Mouse (Mus musculus) embryonic facial prominence, embryonic 10.5 days (tissue): ENCODE measurements around the gene Tgm4. TPM values are rescaled to one million over a fixed set of nuclear protein-coding genes. Genes with fewer than 3 reads are reported as not detected.

Experiments used
- DNase-seq: peaks from one replicate; pipeline ENCODE4 v3.0.0-alpha.2; 2017; ENCODE audit warnings: low spot score
- H3K27ac ChIP-seq: fragments of 300-500 bp; sonication (generic); replicated peaks from 2 replicates; pipeline ENCODE4 v1.5.1; 2016; ENCODE audit warnings: mild to moderate bottlenecking
- H3K27me3 ChIP-seq: fragments of 300-500 bp; sonication (generic); replicated peaks from 2 replicates; pipeline ENCODE4 v1.6.1; 2016; ENCODE audit warnings: low read depth, mild to moderate bottlenecking; ENCODE audit not compliant: poor library complexity, severe bottlenecking
- H3K36me3 ChIP-seq: fragments of 300-500 bp; sonication (generic); replicated peaks from 2 replicates; pipeline ENCODE4 v1.6.1; 2016; ENCODE audit warnings: mild to moderate bottlenecking, moderate library complexity
- H3K4me1 ChIP-seq: fragments of 300-500 bp; sonication (generic); 2 replicates; pipeline ENCODE4 v1.6.1; 2016
- H3K4me3 ChIP-seq: fragments of 300-500 bp; sonication (generic); 2 replicates; pipeline ENCODE4 v1.5.1; 2016; ENCODE audit warnings: mild to moderate bottlenecking, moderate library complexity
- H3K9me3 ChIP-seq: fragments of 300-500 bp; sonication (generic); 2 replicates; pipeline ENCODE4 v1.6.1; 2016; ENCODE audit warnings: mild to moderate bottlenecking
- WGBS: fragments of 180-500 bp; shearing (Covaris S2); methylation state at CpG from one replicate; pipeline ENCODE4 v1.1.7; 2016; 5-methylcytosine and 5-hydroxymethylcytosine counted together
- polyA plus RNA-seq: library from polyadenylated mRNA; unstranded; fragments of >200 nt; fragmentation: Nextera tagmentation; extraction: Ambion mirVana; gene quantifications from 2 replicates; pipeline ENCODE4 v1.2.1, GENCODE M21; 2016

The Tgm4 gene
- polyA plus RNA-seq, 1 experiment from 2014 or later: 0.31 TPM

GRCm38 (mm10) chr9:123060172-123060571, 25.6 kb downstream of the Tgm4 start:
- Histone ChIP-seq H3K4me3 (no peak overlapping the region), H3K27me3 (no peaks in the 10 kb centered on the region), H3K36me3 (no peaks in the 10 kb centered on the region), H3K27ac (no peak overlapping the region), H3K4me1 (no peaks in the 10 kb centered on the region), H3K9me3 (no peaks in the 10 kb centered on the region)
- WGBS: 87% methylated on average over 3 of the region's 3 CpGs
- DNase-seq: no peak

GRCm38 (mm10) chr9:123079149-123079548, 44.6 kb downstream of the Tgm4 start:
- no peaks in the 10 kb centered on the region for H3K4me1 ChIP-seq
- H3K36me3 ChIP-seq: peaks cover 100% of the 10 kb centered on the region
- H3K27me3 ChIP-seq: no peaks in the 10 kb centered on the region
- no peak for DNase-seq
- H3K4me3 ChIP-seq: no peak overlapping the region
- no peaks in the 10 kb centered on the region for H3K9me3 ChIP-seq
- 91% methylated on average over 5 of the region's 5 CpGs for WGBS
- no peak overlapping the region for H3K27ac ChIP-seq

- H3K36me3 ChIP-seq: peaks cover 100% of the 10 kb centered on the region
- DNase-seq: no peak
- no peaks in the 10 kb centered on the region for H3K9me3 ChIP-seq
- no peak overlapping the region for H3K4me3 ChIP-seq
- H3K27me3 ChIP-seq: no peaks in the 10 kb centered on the region
- no peak overlapping the region for H3K27ac ChIP-seq
- no peaks in the 10 kb centered on the region for H3K4me1 ChIP-seq
- WGBS: 86% methylated on average over 7 of the region's 7 CpGs
These were observed 45.8 kb downstream of the Tgm4 start for GRCm38 (mm10) chr9:123080355-123080754.

- no peaks in the 10 kb centered on the region for H3K27me3 ChIP-seq
- no peak overlapping the region for H3K27ac ChIP-seq
- no peak for DNase-seq
- WGBS: 67% methylated on average over 1 of the region's 1 CpGs
- peaks cover 100% of the 10 kb centered on the region for H3K36me3 ChIP-seq
- H3K9me3 ChIP-seq: no peaks in the 10 kb centered on the region
- no peak overlapping the region for H3K4me3 ChIP-seq
- H3K4me1 ChIP-seq: no peaks in the 10 kb centered on the region
These were observed 46.3 kb downstream of the Tgm4 start for GRCm38 (mm10) chr9:123080796-123081195.

GRCm38 (mm10) chr9:123085373-123085772, 50.8 kb downstream of the Tgm4 start:
- WGBS: 86% methylated on average over 1 of the region's 1 CpGs

GRCm38 (mm10) chr9:123087558-123087957, 53.0 kb downstream of the Tgm4 start:
- H3K4me1 ChIP-seq: no peaks in the 10 kb centered on the region
- H3K4me3 ChIP-seq: no peak overlapping the region
- H3K36me3 ChIP-seq: peaks cover 99% of the 10 kb centered on the region
- no peak overlapping the region for H3K27ac ChIP-seq
- DNase-seq: no peak
- 75% methylated on average over 3 of the region's 3 CpGs for WGBS
- no peaks in the 10 kb centered on the region for H3K9me3 ChIP-seq
- no peaks in the 10 kb centered on the region for H3K27me3 ChIP-seq

More at GRCm38 (mm10) chr9:123085373-123085772, 50.8 kb downstream of the Tgm4 start:
- Histone ChIP-seq H3K36me3 (peaks cover 100% of the 10 kb centered on the region), H3K9me3 (no peaks in the 10 kb centered on the region), H3K4me3 (no peak overlapping the region), H3K4me1 (no peaks in the 10 kb centered on the region), H3K27me3 (no peaks in the 10 kb centered on the region), H3K27ac (no peak overlapping the region)
- DNase-seq: no peak

GRCm38 (mm10) chr9:123090844-123091243, 56.3 kb downstream of the Tgm4 start:
- H3K9me3 ChIP-seq: no peaks in the 10 kb centered on the region
- DNase-seq: no peak
- H3K4me1 ChIP-seq: no peaks in the 10 kb centered on the region
- no peak overlapping the region for H3K27ac ChIP-seq
- H3K4me3 ChIP-seq: no peak overlapping the region
- H3K27me3 ChIP-seq: no peaks in the 10 kb centered on the region
- WGBS: 91% methylated on average over 4 of the region's 4 CpGs
- H3K36me3 ChIP-seq: peaks cover 94% of the 10 kb centered on the region

GRCm38 (mm10) chr9:123099631-123100455, 65.3 kb downstream of the Tgm4 start:
- DNase-seq: no peak
- Histone ChIP-seq H3K4me1 (no peaks in the 10 kb centered on the region), H3K27me3 (no peaks in the 10 kb centered on the region), H3K9me3 (no peaks in the 10 kb centered on the region), H3K27ac (no peak overlapping the region), H3K36me3 (peaks cover 85% of the 10 kb centered on the region), H3K4me3 (no peak overlapping the region)
- WGBS: 95% methylated on average over 16 of the region's 16 CpGs

GRCm38 (mm10) chr9:123103425-123103824, 68.9 kb downstream of the Tgm4 start:
- Histone ChIP-seq H3K4me3 (no peak overlapping the region), H3K36me3 (peaks cover 68% of the 10 kb centered on the region), H3K9me3 (no peaks in the 10 kb centered on the region), H3K4me1 (no peaks in the 10 kb centered on the region), H3K27me3 (no peaks in the 10 kb centered on the region), H3K27ac (no peak overlapping the region)
- DNase-seq: no peak

- DNase-seq: no peak
- Histone ChIP-seq H3K9me3 (no peaks in the 10 kb centered on the region), H3K27me3 (no peaks in the 10 kb centered on the region), H3K27ac (no peak overlapping the region), H3K4me1 (no peaks in the 10 kb centered on the region), H3K4me3 (no peak overlapping the region), H3K36me3 (peaks cover 59% of the 10 kb centered on the region)
These were observed 69.8 kb downstream of the Tgm4 start for GRCm38 (mm10) chr9:123104362-123104761.

- peaks cover 10% of the 10 kb centered on the region for H3K4me1 ChIP-seq
- H3K27ac ChIP-seq: no peak overlapping the region
- DNase-seq: no peak
- H3K4me3 ChIP-seq: no peak overlapping the region
- H3K27me3 ChIP-seq: no peaks in the 10 kb centered on the region
- H3K9me3 ChIP-seq: no peaks in the 10 kb centered on the region
- peaks cover 36% of the 10 kb centered on the region for H3K36me3 ChIP-seq
- WGBS: 93% methylated on average over 4 of the region's 4 CpGs
These were observed 72.7 kb downstream of the Tgm4 start for GRCm38 (mm10) chr9:123107186-123107585.

- peaks cover 20% of the 10 kb centered on the region for H3K4me1 ChIP-seq
- no peaks in the 10 kb centered on the region for H3K9me3 ChIP-seq
- WGBS: 92% methylated on average over 7 of the region's 7 CpGs
- H3K27ac ChIP-seq: no peak overlapping the region
- H3K4me3 ChIP-seq: no peak overlapping the region
- peaks cover 25% of the 10 kb centered on the region for H3K36me3 ChIP-seq
- DNase-seq: no peak
- H3K27me3 ChIP-seq: no peaks in the 10 kb centered on the region
These were observed 74.7 kb downstream of the Tgm4 start for GRCm38 (mm10) chr9:123109188-123109587.

- no peaks in the 10 kb centered on the region for H3K9me3 ChIP-seq
- no peak for DNase-seq
- H3K4me1 ChIP-seq: peaks cover 25% of the 10 kb centered on the region
- H3K36me3 ChIP-seq: peaks cover 27% of the 10 kb centered on the region
- H3K4me3 ChIP-seq: peak overlapping the region; percentile 75
- 62% methylated on average over 8 of the region's 8 CpGs for WGBS
- peak overlapping the region; percentile 95; the same call in 1 of the 2 replicates for H3K27ac ChIP-seq
- H3K27me3 ChIP-seq: no peaks in the 10 kb centered on the region
These were observed 77.3 kb downstream of the Tgm4 start for GRCm38 (mm10) chr9:123111751-123112221.
